Mouse (Mus musculus): ENCODE data around the gene Prkar1a. TPM values are rescaled to one million over a fixed set of nuclear protein-coding genes. Genes with fewer than 3 reads are reported as not detected.

The Prkar1a gene
- total RNA-seq, 2 experiments from 2014 or later = 463 to 484 TPM

- no peak for DNase-seq (ENCODE audit: low spot score in 2 of 2)
These were observed 22.8 kb downstream of the Prkar1a start for GRCm38 (mm10) chr11:109672021-109672324.

- no peak for DNase-seq (ENCODE audit: low spot score in 2 of 2)
These were observed 23.2 kb downstream of the Prkar1a start for GRCm38 (mm10) chr11:109672396-109672795.

GRCm38 (mm10) chr11:109672881-109673739 lies 23.9 kb downstream of the Prkar1a start:
- no peak for DNase-seq (ENCODE audit: low spot score in 2 of 2)

- no peak for DNase-seq (ENCODE audit: low spot score in 2 of 2)
These were observed 24.5 kb downstream of the Prkar1a start for GRCm38 (mm10) chr11:109673741-109674140.

GRCm38 (mm10) chr11:109674542-109674941 lies 25.3 kb downstream of the Prkar1a start:
- no peak for DNase-seq (ENCODE audit: low spot score in 2 of 2)

- no peak for DNase-seq (ENCODE audit: low spot score in 2 of 2)
These were observed 26.0 kb downstream of the Prkar1a start for GRCm38 (mm10) chr11:109675208-109675607.

GRCm38 (mm10) chr11:109675771-109676170 lies 26.6 kb downstream of the Prkar1a start:
- no peak for DNase-seq (ENCODE audit: low spot score in 2 of 2)

GRCm38 (mm10) chr11:109676621-109677373 lies 27.6 kb downstream of the Prkar1a start:
- DNase-seq (ENCODE audit: low spot score in 2 of 2) = no peak

- no peak for DNase-seq (ENCODE audit: low spot score in 2 of 2)
These were observed 29.1 kb downstream of the Prkar1a start for GRCm38 (mm10) chr11:109678291-109678690.

- DNase-seq (ENCODE audit: low spot score in 2 of 2) = no peak
These were observed 31.7 kb downstream of the Prkar1a start for GRCm38 (mm10) chr11:109680934-109681333.

- no peak for DNase-seq (ENCODE audit: low spot score in 2 of 2)
These were observed 32.4 kb downstream of the Prkar1a start for GRCm38 (mm10) chr11:109681556-109681955.

- no peak for DNase-seq (ENCODE audit: low spot score in 2 of 2)
These were observed 33.0 kb downstream of the Prkar1a start for GRCm38 (mm10) chr11:109682221-109682620.

GRCm38 (mm10) chr11:109689539-109689938 lies 40.3 kb downstream of the Prkar1a start:
- DNase-seq (ENCODE audit: low spot score in 2 of 2) = no peak

GRCm38 (mm10) chr11:109692737-109693136 lies 43.5 kb downstream of the Prkar1a start:
- no peak for DNase-seq (ENCODE audit: low spot score in 2 of 2)

GRCm38 (mm10) chr11:109696519-109696918 lies 47.3 kb downstream of the Prkar1a start:
- no peak for DNase-seq (ENCODE audit: low spot score in 2 of 2)

- DNase-seq (ENCODE audit: low spot score in 2 of 2) = no peak
These were observed 48.0 kb downstream of the Prkar1a start for GRCm38 (mm10) chr11:109697089-109697643.

GRCm38 (mm10) chr11:109698740-109699139 lies 49.5 kb downstream of the Prkar1a start:
- DNase-seq (ENCODE audit: low spot score in 2 of 2) = no peak

- DNase-seq (ENCODE audit: low spot score in 2 of 2) = no peak
These were observed 50.6 kb downstream of the Prkar1a start for GRCm38 (mm10) chr11:109699784-109700183.

- DNase-seq (ENCODE audit: low spot score in 2 of 2) = no peak
These were observed 51.6 kb downstream of the Prkar1a start for GRCm38 (mm10) chr11:109700761-109701160.

GRCm38 (mm10) chr11:109702031-109702815 lies 53.0 kb downstream of the Prkar1a start:
- DNase-seq (ENCODE audit: low spot score in 2 of 2) = no peak

GRCm38 (mm10) chr11:109703845-109704244 lies 54.6 kb downstream of the Prkar1a start:
- DNase-seq (ENCODE audit: low spot score in 2 of 2) = no peak

Measured in layer of hippocampus, postnatal 14 days (tissue).